Mouse (Mus musculus) hindbrain, embryonic 15.5 days (tissue): ENCODE data around the gene Sppl3. TPM values are rescaled to one million over a fixed set of nuclear protein-coding genes. Genes with fewer than 3 reads are reported as not detected.

Experiments
- ATAC-seq: fragments of 200-750 bp; cut with Nextera tagmentation; 2 replicates; pipeline ENCODE4 v1.8.0; 2017; ENCODE audit warnings: low read depth, moderate number of reproducible peaks, moderate TSS enrichment; ENCODE audit not compliant: low FRiP score
- H3K27ac ChIP-seq: fragments of 300-500 bp; sonication (generic); replicated peaks from 2 replicates; pipeline ENCODE4 v1.5.1; 2015; ENCODE audit warnings: mild to moderate bottlenecking, inconsistent platforms
- H3K27me3 ChIP-seq: fragments of 300-500 bp; sonication (generic); 2 replicates; pipeline ENCODE4 v1.6.1; 2015; ENCODE audit warnings: control low read depth, inconsistent platforms
- H3K36me3 ChIP-seq: fragments of 300-500 bp; sonication (generic); 2 replicates; pipeline ENCODE4 v1.6.1; 2015; ENCODE audit warnings: control low read depth, inconsistent platforms
- H3K4me1 ChIP-seq: fragments of 300-500 bp; sonication (generic); replicated peaks from 2 replicates; pipeline ENCODE4 v1.6.1; 2015; ENCODE audit warnings: control low read depth, inconsistent platforms
- H3K4me2 ChIP-seq: fragments of 300-500 bp; sonication (generic); 2 replicates; pipeline ENCODE4 v1.6.1; 2015; ENCODE audit warnings: moderate library complexity, mild to moderate bottlenecking, inconsistent platforms
- H3K4me3 ChIP-seq: fragments of 300-500 bp; sonication (generic); 2 replicates; pipeline ENCODE4 v1.5.1; 2015; ENCODE audit warnings: mild to moderate bottlenecking, inconsistent platforms
- H3K9ac ChIP-seq: fragments of 300-500 bp; sonication (generic); 2 replicates; pipeline ENCODE4 v1.6.1; 2015; ENCODE audit warnings: inconsistent platforms
- H3K9me3 ChIP-seq: fragments of 300-500 bp; sonication (generic); 2 replicates; pipeline ENCODE4 v1.6.1; 2016; ENCODE audit warnings: control low read depth, inconsistent platforms
- WGBS: fragments of 180-500 bp; shearing (Covaris S2); methylation state at CpG from one replicate; pipeline ENCODE4 v1.1.7; 2015; 5-methylcytosine and 5-hydroxymethylcytosine counted together
- polyA plus RNA-seq: library from polyadenylated mRNA; unstranded; fragments of >200 nt; fragmentation: Nextera tagmentation; extraction: Ambion mirVana; gene quantifications from 2 replicates; pipeline ENCODE4 v1.2.1, GENCODE M21; 2015

Sppl3 gene
- 43.9 and 46.1 TPM in 2 replicates for polyA plus RNA-seq

- peaks cover 40% of the 10 kb centered on the region for H3K4me1 ChIP-seq
- under 1% methylated on average over 42 of the region's 65 CpGs for WGBS
- ATAC-seq = peak; percentile 92
- H3K4me3 ChIP-seq = peak within 1 kb of the TSS; percentile 73
- no peaks in the 10 kb centered on the region for H3K9me3 ChIP-seq
- peak within 1 kb of the TSS; percentile 96 for H3K4me2 ChIP-seq
- H3K27ac ChIP-seq = peak within 1 kb of the TSS; percentile 93
- H3K36me3 ChIP-seq = no peaks in the 10 kb centered on the region
- H3K27me3 ChIP-seq = no peaks in the 10 kb centered on the region
- H3K9ac ChIP-seq = peak within 1 kb of the TSS; percentile 93
Observed at GRCm38 (mm10) chr5:115010577-115011216, at the start of gene Sppl3. Sppl3 (plus strand) TSS chr5:115011137.

- Histone ChIP-seq H3K9me3 (no peaks in the 10 kb centered on the region), H3K27me3 (no peaks in the 10 kb centered on the region), H3K9ac (no peak overlapping the region), H3K4me1 (0 out of 2 replicates have a peak, but pooled peaks cover 4% of the 10 kb centered on the region), H3K27ac (no peak overlapping the region), H3K36me3 (no peaks in the 10 kb centered on the region), H3K4me2 (no peak overlapping the region), H3K4me3 (no peak overlapping the region)
- ATAC-seq = no peak
- WGBS = 35% methylated on average over 4 of the region's 4 CpGs
Observed at GRCm38 (mm10) chr5:114961590-114962360, 49.2 kb upstream of the Sppl3 start.

GRCm38 (mm10) chr5:114964315-114964966, 46.5 kb upstream of the Sppl3 start:
- no peak for ATAC-seq
- H3K9ac ChIP-seq = no peak overlapping the region
- 0 out of 2 replicates have a peak, but pooled peaks cover 3% of the 10 kb centered on the region for H3K27me3 ChIP-seq
- H3K27ac ChIP-seq = no peak overlapping the region
- H3K36me3 ChIP-seq = no peaks in the 10 kb centered on the region
- H3K9me3 ChIP-seq = no peaks in the 10 kb centered on the region
- 72% methylated on average over 7 of the region's 7 CpGs for WGBS
- H3K4me1 ChIP-seq = 0 out of 2 replicates have a peak, but pooled peaks cover 4% of the 10 kb centered on the region
- H3K4me3 ChIP-seq = no peak overlapping the region
- no peak overlapping the region for H3K4me2 ChIP-seq

- Histone ChIP-seq H3K4me1 (0 out of 2 replicates have a peak, but pooled peaks cover 4% of the 10 kb centered on the region), H3K9me3 (no peaks in the 10 kb centered on the region), H3K4me2 (no peak overlapping the region), H3K36me3 (no peaks in the 10 kb centered on the region), H3K27ac (no peak overlapping the region), H3K9ac (no peak overlapping the region), H3K27me3 (0 out of 2 replicates have a peak, but pooled peaks cover 3% of the 10 kb centered on the region), H3K4me3 (no peak overlapping the region)
- no peak for ATAC-seq
- WGBS = 73% methylated on average over 17 of the region's 17 CpGs
Observed at GRCm38 (mm10) chr5:114964967-114965898, 45.7 kb upstream of the Sppl3 start.

- no peaks in the 10 kb centered on the region for H3K9me3 ChIP-seq
- H3K36me3 ChIP-seq = no peaks in the 10 kb centered on the region
- H3K27ac ChIP-seq = no peak overlapping the region
- H3K4me3 ChIP-seq = no peak overlapping the region
- 32% methylated on average over 14 of the region's 14 CpGs for whole genome bisulfite sequencing
- no peak overlapping the region for H3K4me2 ChIP-seq
- H3K27me3 ChIP-seq = 0 out of 2 replicates have a peak, but pooled peaks cover 3% of the 10 kb centered on the region
- no peak for ATAC-seq
- no peaks in the 10 kb centered on the region for H3K4me1 ChIP-seq
- no peak overlapping the region for H3K9ac ChIP-seq
Observed at GRCm38 (mm10) chr5:114967523-114968268, 43.2 kb upstream of the Sppl3 start.

GRCm38 (mm10) chr5:114968651-114969050, 42.3 kb upstream of the Sppl3 start:
- H3K9me3 ChIP-seq = no peaks in the 10 kb centered on the region
- H3K4me3 ChIP-seq = no peak overlapping the region
- no peak overlapping the region for H3K9ac ChIP-seq
- H3K36me3 ChIP-seq = no peaks in the 10 kb centered on the region
- ATAC-seq = no peak
- no peak overlapping the region for H3K4me2 ChIP-seq
- H3K27me3 ChIP-seq = 0 out of 2 replicates have a peak, but pooled peaks cover 3% of the 10 kb centered on the region
- H3K27ac ChIP-seq = no peak overlapping the region
- WGBS = 12% methylated on average over 7 of the region's 7 CpGs
- no peaks in the 10 kb centered on the region for H3K4me1 ChIP-seq

- H3K4me3 ChIP-seq = no peak overlapping the region
- no peaks in the 10 kb centered on the region for H3K36me3 ChIP-seq
- no peak overlapping the region for H3K4me2 ChIP-seq
- no peak overlapping the region for H3K9ac ChIP-seq
- H3K27ac ChIP-seq = no peak overlapping the region
- ATAC-seq = no peak
- no peaks in the 10 kb centered on the region for H3K9me3 ChIP-seq
- WGBS = 11% methylated on average over 4 of the region's 4 CpGs
- no peaks in the 10 kb centered on the region for H3K4me1 ChIP-seq
- H3K27me3 ChIP-seq = 0 out of 2 replicates have a peak, but pooled peaks cover 3% of the 10 kb centered on the region
Observed at GRCm38 (mm10) chr5:114969064-114969463, 41.9 kb upstream of the Sppl3 start.

GRCm38 (mm10) chr5:114969609-114970215, 41.2 kb upstream of the Sppl3 start:
- H3K4me2 ChIP-seq = no peak overlapping the region
- WGBS = 43% methylated on average over 13 of the region's 13 CpGs
- H3K27ac ChIP-seq = no peak overlapping the region
- ATAC-seq = no peak
- no peaks in the 10 kb centered on the region for H3K36me3 ChIP-seq
- H3K9me3 ChIP-seq = no peaks in the 10 kb centered on the region
- H3K4me1 ChIP-seq = no peaks in the 10 kb centered on the region
- no peak overlapping the region for H3K4me3 ChIP-seq
- H3K27me3 ChIP-seq = 0 out of 2 replicates have a peak, but pooled peaks cover 3% of the 10 kb centered on the region
- no peak overlapping the region for H3K9ac ChIP-seq

- Histone ChIP-seq H3K27ac (no peak within 1 kb of the TSS), H3K4me2 (no peak within 1 kb of the TSS), H3K9me3 (no peaks in the 10 kb centered on the region), H3K9ac (no peak within 1 kb of the TSS), H3K4me1 (no peaks in the 10 kb centered on the region), H3K27me3 (0 out of 2 replicates have a peak, but pooled peaks cover 3% of the 10 kb centered on the region), H3K36me3 (no peaks in the 10 kb centered on the region), H3K4me3 (no peak within 1 kb of the TSS)
- 77% methylated on average over 17 of the region's 17 CpGs for WGBS
- no peak for ATAC-seq
Observed at GRCm38 (mm10) chr5:114970824-114971227, 40.1 kb upstream of the Sppl3 start, which contains the start of gene Hnf1a. Hnf1a (minus strand) TSS chr5:114971094.

GRCm38 (mm10) chr5:114972201-114972600, 38.7 kb upstream of the Sppl3 start:
- ATAC-seq = no peak
- 0 out of 2 replicates have a peak, but pooled peaks cover 3% of the 10 kb centered on the region for H3K27me3 ChIP-seq
- WGBS = 83% methylated on average over 9 of the region's 9 CpGs

More at GRCm38 (mm10) chr5:114972201-114972600, 38.7 kb upstream of the Sppl3 start:
- H3K4me2 ChIP-seq = no peak overlapping the region
- H3K4me1 ChIP-seq = no peaks in the 10 kb centered on the region
- H3K27ac ChIP-seq = no peak overlapping the region
- H3K9ac ChIP-seq = no peak overlapping the region
- no peaks in the 10 kb centered on the region for H3K36me3 ChIP-seq
- H3K9me3 ChIP-seq = no peaks in the 10 kb centered on the region
- no peak overlapping the region for H3K4me3 ChIP-seq
